Mouse (Mus musculus) midbrain, postnatal 0 days (tissue): ENCODE data around the gene Wnt1. TPM values are rescaled to one million over a fixed set of nuclear protein-coding genes. Genes with fewer than 3 reads are reported as not detected.

ENCODE experiments used
- ATAC-seq: fragments of 200-750 bp; cut with Nextera tagmentation; 2 replicates; pipeline ENCODE4 v1.8.0; 2017; ENCODE audit warnings: moderate number of reproducible peaks, mild to moderate bottlenecking, moderate TSS enrichment, moderate library complexity; ENCODE audit not compliant: low FRiP score
- DNase-seq: peaks from one replicate; pipeline ENCODE4 v3.0.0-alpha.2; 2015; ENCODE audit warnings: low spot score
- H3K27ac ChIP-seq: fragments of 300-500 bp; sonication (generic); 2 replicates; pipeline ENCODE4 v1.5.1; 2014; ENCODE audit warnings: low read depth, mild to moderate bottlenecking, low read length, mixed read lengths
- H3K27me3 ChIP-seq: fragments of 300-500 bp; sonication (generic); 2 replicates; pipeline ENCODE4 v1.6.1; 2014; ENCODE audit warnings: low read length, control low read depth, mixed read lengths; ENCODE audit not compliant: insufficient read depth
- H3K36me3 ChIP-seq: fragments of 300-500 bp; sonication (generic); 2 replicates; pipeline ENCODE4 v1.6.1; 2014; ENCODE audit warnings: low read length, control low read depth, mixed read lengths; ENCODE audit not compliant: insufficient read depth
- H3K4me1 ChIP-seq: fragments of 300-500 bp; sonication (generic); 2 replicates; pipeline ENCODE4 v1.6.1; 2014; ENCODE audit warnings: mild to moderate bottlenecking, control low read depth, antibody characterized with exemption, low read length, mixed read lengths; ENCODE audit not compliant: insufficient read depth
- H3K4me2 ChIP-seq: fragments of 300-500 bp; sonication (generic); 2 replicates; pipeline ENCODE4 v1.6.1; 2014; ENCODE audit warnings: low read depth, mild to moderate bottlenecking, low read length, mixed read lengths; ENCODE audit not compliant: poor library complexity, severe bottlenecking
- H3K4me3 ChIP-seq: fragments of 300-500 bp; sonication (generic); 2 replicates; pipeline ENCODE4 v1.5.1; 2014; ENCODE audit warnings: low read depth, mild to moderate bottlenecking, low read length, moderate library complexity
- H3K9ac ChIP-seq: fragments of 300-500 bp; sonication (generic); replicated peaks from 2 replicates; pipeline ENCODE4 v1.6.1; 2014; ENCODE audit warnings: mild to moderate bottlenecking, low read length, moderate library complexity, mixed read lengths; ENCODE audit not compliant: poor library complexity, severe bottlenecking
- H3K9me3 ChIP-seq: fragments of 300-500 bp; sonication (generic); 2 replicates; pipeline ENCODE4 v1.6.1; 2016; ENCODE audit warnings: low read length, control low read depth
- CTCF ChIP-seq: IDR thresholded peaks from 2 replicates; pipeline ENCODE4 v1.5.1; 2016; ENCODE audit warnings: antibody characterized with exemption, mild to moderate bottlenecking
- WGBS: fragments of 180-500 bp; shearing (Covaris S2); extraction: QIAGEN DNeasy Blood & Tissue Kit; methylation state at CpG from one replicate; pipeline ENCODE4 v1.1.7; 2014; 5-methylcytosine and 5-hydroxymethylcytosine counted together
- polyA plus RNA-seq: library from polyadenylated mRNA; unstranded; fragments of >200 nt; fragmentation: Nextera tagmentation; extraction: Ambion mirVana; gene quantifications from 2 replicates; pipeline ENCODE4 v1.2.1, GENCODE M21; 2015
- total RNA-seq: library from RNA; depleted of rRNA; stranded (reverse); fragments of >200 nt; gene quantifications from 2 replicates; pipeline ENCODE4 v1.2.3, GENCODE M21; 2014

Gene Wnt1
- total and polyA plus RNA-seq, 2 experiments from 2014 or later, result 0.33 to 0.81 TPM

DNA sequence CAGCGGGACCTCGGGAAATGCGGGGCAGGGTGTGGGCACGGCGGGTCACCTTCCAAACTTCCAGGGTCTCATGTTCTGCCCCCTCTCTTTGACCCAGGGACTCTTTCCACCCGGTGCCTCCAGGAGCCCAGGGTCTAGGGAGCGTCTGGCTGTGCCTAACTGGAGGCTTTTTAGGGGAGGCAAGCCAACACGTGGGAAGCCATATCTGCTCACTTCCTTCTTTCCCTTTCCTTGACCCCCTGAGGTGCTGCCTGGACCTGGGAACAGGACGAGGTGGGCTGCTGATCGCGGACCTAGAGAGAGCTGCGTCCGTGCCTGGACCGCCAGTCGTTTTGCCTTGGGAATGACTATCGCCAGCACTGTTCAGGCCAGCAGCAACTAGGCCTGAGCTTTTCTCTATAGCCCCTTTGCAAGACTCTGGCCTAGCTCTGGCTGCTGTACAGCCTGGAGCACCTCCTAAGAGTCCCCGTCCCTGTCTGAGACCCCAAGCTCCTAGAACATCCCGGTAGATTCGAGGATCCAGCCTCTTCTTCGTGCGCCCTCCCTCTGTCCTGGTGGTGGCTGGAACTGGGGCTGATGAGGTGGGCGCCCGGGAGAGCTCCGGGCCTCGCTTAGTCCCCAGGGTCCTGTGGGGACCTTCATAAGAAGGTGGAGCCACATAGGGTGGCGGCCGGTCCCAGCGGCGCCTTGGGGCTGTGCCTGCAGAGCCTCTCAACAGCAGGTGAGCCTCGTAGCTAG lies 16.6 kb downstream of the Wnt1 start:
- WGBS, result 8% methylated on average over 30 of the region's 30 CpGs
- H3K4me2 ChIP-seq, result peak overlapping the region; percentile 85
- no peaks in the 10 kb centered on the region for H3K9me3 ChIP-seq
- no peak for TF ChIP-seq CTCF
- ATAC-seq (no peak), DNase-seq (no peak)
- H3K36me3 ChIP-seq, result no peaks in the 10 kb centered on the region
- H3K9ac ChIP-seq, result no peak overlapping the region
- peak overlapping the region; percentile 52 for H3K4me3 ChIP-seq
- peaks cover 73% of the 10 kb centered on the region for H3K27me3 ChIP-seq
- H3K27ac ChIP-seq, result no peak overlapping the region
- H3K4me1 ChIP-seq, result peaks cover 18% of the 10 kb centered on the region

DNA sequence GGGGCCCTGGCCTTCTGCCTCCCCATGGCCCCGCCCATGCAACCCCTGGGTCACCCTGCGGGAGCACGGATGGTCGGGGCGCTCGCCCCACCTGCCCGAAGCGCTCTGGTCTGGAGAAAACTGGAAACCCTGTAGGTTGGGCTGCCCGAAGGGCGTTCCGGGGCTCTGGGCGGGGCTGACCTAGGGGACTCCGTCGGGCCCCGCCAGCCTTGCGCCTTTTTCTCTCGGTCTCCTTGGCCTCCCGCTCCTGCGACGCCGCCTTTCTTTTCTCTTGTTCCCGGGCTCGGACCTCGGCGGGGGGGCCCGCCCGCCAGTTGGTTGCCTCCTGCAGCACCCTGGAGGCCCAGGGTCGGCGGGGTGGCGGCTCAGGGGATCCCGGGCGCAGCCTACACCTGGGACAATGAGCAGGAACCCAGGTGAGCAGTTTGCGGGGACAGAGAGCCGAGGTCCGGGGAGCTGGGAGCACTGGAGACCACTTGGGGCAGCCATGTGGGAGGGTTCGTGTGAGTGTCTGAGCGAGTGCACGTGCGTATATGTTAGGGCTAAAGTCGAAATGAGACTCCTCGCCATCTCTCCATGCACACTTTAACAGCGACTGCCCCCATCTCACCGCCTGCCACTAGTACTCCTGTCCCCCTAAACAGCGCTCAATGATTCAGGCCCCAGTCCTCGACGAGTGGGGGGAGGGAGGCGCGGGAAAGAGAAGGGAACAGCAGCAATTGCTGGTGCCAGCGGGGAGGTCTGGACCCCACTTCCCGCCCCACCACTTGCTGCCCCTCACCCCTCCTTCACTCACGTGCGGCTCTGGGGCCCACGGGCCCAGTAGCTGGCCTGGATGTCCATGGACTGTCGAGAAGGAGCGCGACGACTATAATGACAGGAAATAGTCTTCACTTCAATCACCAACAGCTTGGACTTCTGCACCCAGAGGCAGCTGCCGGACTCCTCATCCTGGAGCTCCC lies 17.4 kb downstream of the Wnt1 start:
- 1% methylated on average over 53 of the region's 58 CpGs for WGBS

DNA sequence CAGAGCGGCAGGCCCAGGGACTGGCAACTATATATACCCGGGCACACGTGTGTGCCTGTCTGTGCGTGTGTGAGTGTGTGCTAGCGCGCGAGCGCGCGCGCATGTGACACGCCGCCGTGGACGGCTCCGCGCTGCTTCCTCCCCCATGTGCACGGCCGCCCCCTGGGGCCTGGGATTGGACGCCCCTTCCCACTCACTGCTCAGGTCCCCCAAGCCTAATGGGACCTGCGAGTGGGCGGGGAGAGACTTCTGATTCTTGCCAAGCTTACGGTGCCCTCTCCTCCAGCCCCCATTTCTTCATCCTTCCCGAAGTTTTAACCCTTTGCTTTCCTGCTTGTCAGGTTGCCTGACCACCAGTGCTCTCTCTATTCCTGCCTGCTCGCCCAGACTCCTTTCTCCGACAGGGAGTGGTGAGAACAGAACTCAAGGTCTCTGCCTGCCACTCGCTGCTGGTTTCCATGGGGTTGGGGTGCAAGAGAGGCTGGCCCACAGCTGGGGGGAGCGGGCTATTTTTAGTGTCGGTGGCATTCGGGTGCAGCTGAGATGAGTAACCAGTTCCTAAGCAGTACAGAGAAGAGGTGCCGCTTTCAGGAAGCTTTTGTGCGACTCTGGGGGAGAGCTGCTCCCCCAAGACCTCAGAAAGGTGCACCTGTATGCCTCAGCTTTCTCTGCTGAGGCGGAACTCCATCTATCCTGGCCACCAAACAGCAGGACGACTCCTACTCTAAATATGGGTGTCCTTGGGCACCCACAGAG lies 18.4 kb downstream of the Wnt1 start:
- no peak overlapping the region for H3K27ac ChIP-seq
- DNase-seq (peak; percentile 76), ATAC-seq (peak; percentile 66)
- TF ChIP-seq CTCF, result peak; percentile 20; the same call in 1 of the 2 replicates
- H3K4me2 ChIP-seq, result peak overlapping the region; percentile 80
- H3K9ac ChIP-seq, result peak overlapping the region; percentile 14; the same call in 1 of the 2 replicates
- peak overlapping the region; percentile 52 for H3K4me3 ChIP-seq
- peaks cover 18% of the 10 kb centered on the region for H3K4me1 ChIP-seq
- WGBS, result under 1% methylated on average over 34 of the region's 34 CpGs
- H3K9me3 ChIP-seq, result no peaks in the 10 kb centered on the region
- H3K27me3 ChIP-seq, result peaks cover 55% of the 10 kb centered on the region
- peaks cover 4% of the 10 kb centered on the region; the same call in 1 of the 2 replicates for H3K36me3 ChIP-seq

More for the DNA sequence above, 17.4 kb downstream of the Wnt1 start:
- peaks cover 64% of the 10 kb centered on the region for H3K27me3 ChIP-seq
- H3K9ac ChIP-seq, result 0 out of 2 replicates have a peak overlapping the region, but pooled peaks have one; percentile 3
- H3K36me3 ChIP-seq, result no peaks in the 10 kb centered on the region
- no peak for TF ChIP-seq CTCF
- H3K4me2 ChIP-seq, result peak overlapping the region; percentile 80
- peak overlapping the region; percentile 52 for H3K4me3 ChIP-seq
- no peak for DNase-seq
- H3K9me3 ChIP-seq, result no peaks in the 10 kb centered on the region
- peaks cover 18% of the 10 kb centered on the region for H3K4me1 ChIP-seq
- no peak for ATAC-seq
- H3K27ac ChIP-seq, result no peak overlapping the region

DNA sequence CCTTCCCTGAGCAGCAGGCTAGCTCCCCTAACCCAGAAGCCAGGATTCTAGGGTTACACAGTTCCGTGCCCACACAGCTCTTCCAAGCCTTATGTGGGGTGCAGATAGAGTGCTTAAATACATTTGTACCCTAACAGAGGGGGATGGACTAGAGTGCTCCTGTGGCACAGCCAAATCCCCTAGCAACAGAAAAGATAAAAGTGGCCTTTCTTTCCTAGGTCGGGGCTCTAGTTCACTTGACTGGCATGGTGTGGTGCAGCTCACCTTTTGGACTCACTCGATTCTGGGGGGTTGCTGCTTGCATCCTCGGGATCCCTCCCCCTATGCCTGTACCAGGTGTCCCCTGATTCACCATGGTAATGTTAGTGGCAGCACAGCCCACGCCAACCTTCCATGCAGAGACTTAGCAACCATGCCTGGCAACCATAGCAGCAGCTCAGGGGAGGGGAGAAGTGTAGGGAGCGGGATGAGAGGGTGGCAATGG lies 19.0 kb downstream of the Wnt1 start:
- TF ChIP-seq CTCF, result no peak
- 8% methylated on average over 6 of the region's 6 CpGs for WGBS
- 0 out of 2 replicates have a peak overlapping the region, but pooled peaks have one; percentile 14 for H3K9ac ChIP-seq
- DNase-seq (peak; percentile 15), ATAC-seq (no peak)
- H3K27me3 ChIP-seq, result peaks cover 50% of the 10 kb centered on the region
- peaks cover 9% of the 10 kb centered on the region for H3K36me3 ChIP-seq
- peak overlapping the region; percentile 52 for H3K4me3 ChIP-seq
- H3K4me1 ChIP-seq, result peaks cover 18% of the 10 kb centered on the region
- H3K9me3 ChIP-seq, result no peaks in the 10 kb centered on the region
- no peak overlapping the region for H3K27ac ChIP-seq
- H3K4me2 ChIP-seq, result peak overlapping the region; percentile 80

DNA sequence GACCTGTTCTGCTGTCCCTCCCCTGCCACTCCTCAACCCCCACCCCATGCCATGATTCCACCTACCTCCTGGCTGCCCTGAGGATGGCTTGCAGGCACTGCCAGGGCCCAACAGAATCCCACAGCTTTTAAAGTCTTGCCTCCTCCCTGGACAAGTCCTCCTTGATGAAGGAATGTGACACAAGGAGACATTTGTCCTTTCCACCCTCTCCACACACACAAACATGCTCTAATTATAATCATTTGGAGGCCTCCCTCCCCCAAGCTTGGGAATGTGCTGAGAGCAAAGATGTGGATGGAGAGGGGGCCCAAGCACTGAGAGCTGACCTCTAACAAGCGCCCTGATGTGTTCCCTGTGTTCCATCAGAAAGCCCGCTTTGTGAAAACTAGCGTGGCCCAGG lies 19.7 kb downstream of the Wnt1 start, which contains the start of gene Ddn:
TSS of gene Ddn (minus strand) at position 101 of the 400 bp plus-strand sequence.
- Histone ChIP-seq H3K9ac (0 out of 2 replicates have a peak within 1 kb of the TSS, but pooled peaks have one; percentile 14), H3K36me3 (peaks cover 16% of the 10 kb centered on the region), H3K27ac (no peak within 1 kb of the TSS), H3K27me3 (peaks cover 46% of the 10 kb centered on the region), H3K4me2 (peak within 1 kb of the TSS; percentile 80), H3K4me3 (peak within 1 kb of the TSS; percentile 52), H3K9me3 (no peaks in the 10 kb centered on the region), H3K4me1 (peaks cover 18% of the 10 kb centered on the region)
- TF ChIP-seq CTCF, result no peak
- DNase-seq (no peak), ATAC-seq (no peak)
- WGBS, result 74% methylated on average over 3 of the region's 3 CpGs
